Mouse (Mus musculus): ENCODE measurements around the gene Olfr124. TPM values are rescaled to one million over a fixed set of nuclear protein-coding genes. Genes with fewer than 3 reads are reported as not detected.

Gene Olfr124
- not detected for total RNA-seq (2021)
- long read RNA-seq, experiment 1: 0 reads
- long read RNA-seq, experiment 2: 0 reads

- intact Hi-C loops (cut with DNase I): no loop called here
- no peak within 1 kb of the TSS for H3K27ac ChIP-seq
- no peak for DNase-seq (ENCODE audit: extremely low spot score in 1 of 2, low spot score in 2 of 2)
- TF ChIP-seq CTCF (IDR thresholded peaks at IDR 0.05): no peak
- no peak within 1 kb of the TSS for H3K4me3 ChIP-seq
These were observed at the start of gene Olfr124 for GRCm38 (mm10) chr17:37799588-37799987. Olfr124 (plus strand) TSS chr17:37799888.

DNA sequence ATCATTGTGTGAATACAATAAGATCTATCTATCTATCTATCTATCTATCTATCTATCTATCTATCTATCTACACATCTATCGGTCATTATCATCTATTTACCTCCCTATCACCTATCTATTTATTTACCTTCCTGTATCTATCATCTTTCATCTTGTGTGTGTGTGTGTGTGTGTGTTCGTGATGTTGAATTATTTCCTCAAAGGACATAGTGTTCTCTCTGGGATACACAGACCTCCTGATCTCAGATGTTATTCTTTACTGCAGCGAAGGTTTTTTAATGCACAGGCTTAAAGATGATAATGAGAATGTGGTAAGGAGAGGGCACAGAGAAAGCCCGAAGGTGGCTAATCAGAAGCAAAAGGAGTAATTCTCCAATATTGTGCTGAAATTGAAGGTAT lies 31.4 kb upstream of the Olfr124 start, which contains the start of gene Olfr122:
TSS of gene Olfr122 (plus strand) at position 301 of the 400 bp plus-strand sequence.
- Histone ChIP-seq H3K27ac (no peak within 1 kb of the TSS), H3K4me3 (no peak within 1 kb of the TSS)
- TF ChIP-seq CTCF (IDR thresholded peaks at IDR 0.05): no peak
- DNase-seq (ENCODE audit: extremely low spot score in 1 of 2, low spot score in 2 of 2): no peak
- intact Hi-C loops (cut with DNase I): no loop called here

DNA sequence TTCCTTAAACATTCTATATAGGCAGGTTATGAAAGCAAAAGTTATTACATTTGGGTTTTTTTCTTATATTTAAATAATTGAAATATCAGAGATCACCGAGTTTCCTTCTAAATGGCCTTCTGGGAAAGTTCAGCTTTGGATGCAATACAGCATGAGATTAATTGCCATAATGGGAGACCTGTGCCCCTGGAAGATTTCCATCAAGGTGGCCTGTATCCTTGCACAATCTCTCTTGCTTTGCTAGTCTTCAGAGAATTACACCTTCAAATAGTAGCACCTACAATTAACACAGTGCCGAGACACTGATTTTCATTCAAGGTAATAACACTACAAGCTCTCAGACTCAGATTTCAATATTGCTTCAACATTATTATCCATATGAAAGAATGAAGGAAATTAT lies 6.5 kb upstream of the Olfr124 start, which contains the start of gene Olfr123:
TSS of gene Olfr123 (plus strand) at position 301 of the 400 bp plus-strand sequence.
- DNase-seq (ENCODE audit: extremely low spot score in 1 of 2, low spot score in 2 of 2): no peak
- TF ChIP-seq CTCF (IDR thresholded peaks at IDR 0.05): no peak
- intact Hi-C loops (cut with DNase I): no loop called here
- Histone ChIP-seq H3K4me3 (no peak within 1 kb of the TSS), H3K27ac (no peak within 1 kb of the TSS)

DNA sequence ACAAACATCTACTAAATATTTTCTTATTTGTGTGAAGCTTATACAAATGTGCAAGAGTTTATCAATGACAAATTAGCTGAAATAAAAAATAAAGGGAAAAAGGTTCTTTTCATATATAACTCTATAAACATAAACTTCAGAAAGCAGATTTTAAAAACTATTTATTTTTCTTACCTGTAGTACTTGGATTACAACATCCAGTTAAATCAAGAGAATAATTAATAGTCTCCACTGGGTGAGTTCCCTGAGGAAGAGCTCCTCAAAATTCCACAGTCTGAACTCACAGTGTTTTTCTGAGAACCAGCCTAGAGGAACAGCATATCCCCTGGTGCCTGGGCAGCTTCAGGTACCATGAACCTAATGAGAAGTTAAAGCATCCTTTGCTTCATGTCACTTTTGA lies 33.0 kb downstream of the Olfr124 start, which contains the start of gene Olfr125:
TSS of gene Olfr125 (plus strand) at position 301 of the 400 bp plus-strand sequence.
- H3K4me3 ChIP-seq: no peak within 1 kb of the TSS
- no peak for TF ChIP-seq CTCF (IDR thresholded peaks at IDR 0.05)
- intact Hi-C loops (cut with DNase I): no loop called here

DNA sequence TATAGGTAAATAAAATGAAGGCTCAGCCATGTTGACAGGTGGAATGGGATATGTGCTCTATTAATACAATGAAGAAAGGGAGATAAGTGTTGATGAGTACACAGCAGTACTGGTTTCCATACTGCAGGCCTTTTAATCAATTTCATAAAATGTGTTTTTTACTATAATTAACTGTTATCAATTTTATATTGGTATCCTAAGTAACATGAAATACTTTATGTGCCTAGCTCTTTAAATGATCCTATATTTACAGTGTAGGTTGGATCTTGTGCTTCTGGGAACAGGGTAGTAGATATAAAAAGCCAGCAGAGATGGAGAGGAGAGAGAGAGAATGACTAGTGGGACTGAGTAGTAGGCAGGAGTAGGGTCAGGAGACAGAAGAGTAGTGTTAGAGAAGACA lies 47.5 kb downstream of the Olfr124 start, which contains the start of gene Olfr126:
TSS of gene Olfr126 (plus strand) at position 301 of the 400 bp plus-strand sequence.
- no peak for TF ChIP-seq CTCF (IDR thresholded peaks at IDR 0.05)
- no peak within 1 kb of the TSS for H3K4me3 ChIP-seq
- no peak within 1 kb of the TSS for H3K27ac ChIP-seq
- DNase-seq (ENCODE audit: extremely low spot score in 1 of 2, low spot score in 2 of 2): no peak
- intact Hi-C loops (cut with DNase I): no loop called here

More for the DNA sequence above, 33.0 kb downstream of the Olfr124 start, which contains the start of gene Olfr125:
- H3K27ac ChIP-seq: no peak within 1 kb of the TSS
- no peak for DNase-seq (ENCODE audit: extremely low spot score in 1 of 2, low spot score in 2 of 2)

Other genes with a start within 250 kb of the Olfr124 start
- not detected for gene Olfr112, start 230.4 kb upstream of the Olfr124 start, total RNA-seq (2021)
- gene Olfr113, start 222.2 kb upstream of the Olfr124 start, total RNA-seq (2021): not detected
- gene Olfr114, start 207.1 kb upstream of the Olfr124 start, total RNA-seq (2021): not detected
- gene Olfr115, start 172.8 kb upstream of the Olfr124 start, total RNA-seq (2021): not detected
- gene Olfr116, start 172.7 kb upstream of the Olfr124 start, total RNA-seq (2021): not detected
- gene Olfr117, start 136.1 kb upstream of the Olfr124 start, total RNA-seq (2021): not detected
- gene Olfr118, start 132.9 kb upstream of the Olfr124 start, total RNA-seq (2021): not detected
- gene Olfr119, start 103.3 kb upstream of the Olfr124 start, total RNA-seq (2021): not detected
- not detected for gene Olfr120, start 78.1 kb upstream of the Olfr124 start, total RNA-seq (2021)
- gene Olfr121, start 51.0 kb upstream of the Olfr124 start, total RNA-seq (2021): not detected
- gene Olfr122, start 31.3 kb upstream of the Olfr124 start, total RNA-seq (2021): not detected
- not detected for gene Olfr123, start 6.4 kb upstream of the Olfr124 start, total RNA-seq (2021)
- gene Olfr125, start 33.1 kb downstream of the Olfr124 start, total RNA-seq (2021): not detected
- gene Olfr126, start 47.6 kb downstream of the Olfr124 start, total RNA-seq (2021): not detected
- not detected for gene Olfr127, start 100.5 kb downstream of the Olfr124 start, total RNA-seq (2021)
- not detected for gene Olfr128, start 120.7 kb downstream of the Olfr124 start, total RNA-seq (2021)
- gene Olfr761, start 153.2 kb downstream of the Olfr124 start, total RNA-seq (2021): not detected

All from left cerebral cortex, adult 2 months (tissue).